In genomic region chr2:125659823-125660536, GRCm38 (mm10) we compare ENCODE assay signal across 8 mouse cellular contexts. TPM values are rescaled to one million over a fixed set of nuclear protein-coding genes. Genes with fewer than 3 reads are reported as not detected.
DNase-seq lines count a peak whose midpoint lies in the region; ATAC-seq and TF ChIP-seq lines count a peak whose summit lies in the region.

No protein-coding gene starts in this region.

- TF ChIP-seq CTCF in testis, adult 2 months (IDR thresholded peaks at IDR 0.05; ENCODE audit: control insufficient read depth, insufficient read depth, insufficient replicate concordance, low read depth, low read length), result peak; percentile 24; the same call in 1 of the 2 replicates

- H3K9me3 ChIP-seq in liver, embryonic 11.5 days (ENCODE audit: control insufficient read depth, low read length), result no peaks in the 10 kb centered on the region

- peak; percentile 85 for DNase-seq in CD4-positive, CD25-positive, alpha-beta regulatory T cell, adult 2 months (ENCODE audit: low read depth, low spot score)
- DNase-seq in adrenal gland, adult 8-10 months, result peak; percentile 58
- DNase-seq in embryo, embryonic 11.5 days (ENCODE audit: low read depth, low spot score), result peak; percentile 55
- DNase-seq in heart, adult 9 months (ENCODE audit: low spot score in 2 of 2), result peak; percentile 32 to 54
- DNase-seq in kidney, adult 8-10 months, result peak; percentile 49 to 54
- DNase-seq in liver, embryonic 11.5 days (ENCODE audit: low spot score), result peak; percentile 41
- DNase-seq in naive thymus-derived CD4-positive, alpha-beta T cell, adult 2 months (ENCODE audit: low read depth), result peak; percentile 84

- ATAC-seq in liver, embryonic 11.5 days (replicated peaks; ENCODE audit: low FRiP score), result 0 out of 2 replicates have a peak, but pooled peaks have one; percentile 29

- H3K4me3 ChIP-seq in liver, embryonic 11.5 days (ENCODE audit: low read depth, low read length), result peak overlapping the region; percentile 22
- H3K4me3 ChIP-seq in testis, adult 2 months (ENCODE audit: control insufficient read depth, low read depth, low read length), result peak overlapping the region; percentile 35; the same call in 1 of the 2 replicates

- peak overlapping the region; percentile 58 for H3K4me2 ChIP-seq in liver, embryonic 11.5 days

- no peaks in the 10 kb centered on the region for H3K27me3 ChIP-seq in liver, embryonic 11.5 days (replicated peaks; ENCODE audit: control insufficient read depth, insufficient read depth, low read length)
- no peaks in the 10 kb centered on the region for H3K27me3 ChIP-seq in testis, adult 2 months (ENCODE audit: control insufficient read depth, insufficient read depth, low read length)

- no peak for TF ChIP-seq POLR2A in testis, adult 2 months (IDR thresholded peaks at IDR 0.05; ENCODE audit: control insufficient read depth, low read depth, low read length)

- peaks cover 4% of the 10 kb centered on the region; the same call in 1 of the 2 replicates for H3K4me1 ChIP-seq in liver, embryonic 11.5 days (replicated peaks; ENCODE audit: control insufficient read depth, insufficient read depth, low read length)
- peaks cover 8% of the 10 kb centered on the region for H3K4me1 ChIP-seq in testis, adult 2 months (ENCODE audit: control insufficient read depth, insufficient read depth, low read length)

- 16% methylated on average over 10 of the region's 10 CpGs for WGBS in liver, embryonic 11.5 days

- H3K36me3 ChIP-seq in liver, embryonic 11.5 days (ENCODE audit: control insufficient read depth, insufficient read depth, low read length), result no peaks in the 10 kb centered on the region
- H3K36me3 ChIP-seq in testis, adult 2 months (ENCODE audit: control insufficient read depth, insufficient read depth, low read length), result no peaks in the 10 kb centered on the region

- H3K27ac ChIP-seq in liver, embryonic 11.5 days (ENCODE audit: low read depth, low read length), result no peak overlapping the region
- H3K27ac ChIP-seq in testis, adult 2 months (ENCODE audit: control insufficient read depth, insufficient read depth, low read depth, low read length), result 0 out of 2 replicates have a peak overlapping the region, but pooled peaks have one; percentile 43

- H3K9ac ChIP-seq in liver, embryonic 11.5 days (ENCODE audit: low read depth, low read length), result peak overlapping the region; percentile 3; the same call in 1 of the 2 replicates

RNA-seq across cellular contexts. Expression of gene Eid1, which starts 12.9 kb away (rescaled TPM):
- 100 to 1,000 TPM; 142 to 165 (median 156) TPM for total RNA-seq in adrenal gland, adult 8-10 months (2022)
- polyA plus RNA-seq in liver, embryonic 11.5 days (2014; fragmentation: Nextera tagmentation; extraction: Ambion mirVana), result 81.1 and 84.1 TPM in 2 replicates
- polyA plus RNA-seq in testis, adult 2 months (2012; rRNA removed), result 4.2 and 5.4 TPM in 2 replicates

RNA-seq across cellular contexts. Expression of gene Cep152, which starts 35.1 kb away (rescaled TPM):
- 1 to 10 TPM; 2.2 to 6.1 (median 3.6) TPM for total RNA-seq in adrenal gland, adult 8-10 months (2022)
- polyA plus RNA-seq in liver, embryonic 11.5 days (2014; fragmentation: Nextera tagmentation; extraction: Ambion mirVana), result 8.1 and 9.1 TPM in 2 replicates
- 2.1 and 2.3 TPM in 2 replicates for polyA plus RNA-seq in testis, adult 2 months (2012; rRNA removed)

Comparison
In these comparisons a context has a peak if more than half of its experiments do, and no peak if none do; other contexts are left out.
1. RNA of gene Eid1, which starts 12.9 kb away (polyA plus RNA-seq): 81.1 to 84.1 TPM in liver, embryonic 11.5 days; 4.2 to 5.4 TPM in testis, adult 2 months; every median in the first group is over 10 times any median in the second.
2. Peak in every context shown above with its lines, with median percentiles within 50 percentile points of each other: DNase-seq.